Comparison of ENCODE assay signal across 9 mouse cellular contexts in the genomic region with DNA sequence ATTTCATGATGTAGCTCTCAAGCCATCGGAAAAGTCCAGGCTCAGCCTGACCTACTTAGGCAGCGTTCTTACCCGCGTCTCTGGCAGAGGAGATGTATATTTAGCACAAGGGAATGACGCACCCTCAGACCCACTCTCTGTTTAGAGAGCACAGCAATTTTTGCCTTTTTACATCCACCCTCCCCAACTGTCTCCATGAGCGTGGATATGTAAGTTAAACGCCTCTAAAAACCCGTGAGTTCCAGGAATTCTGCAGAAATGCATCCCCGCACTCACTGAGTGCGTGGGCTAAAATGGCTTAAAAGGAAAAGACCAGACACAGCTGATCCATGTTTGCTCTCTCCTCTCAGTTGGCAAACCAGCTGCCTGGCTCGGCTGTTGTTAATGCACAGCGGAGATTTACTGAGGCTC.
DNase-seq lines count a peak whose midpoint lies in the region; ATAC-seq and TF ChIP-seq lines count a peak whose summit lies in the region.
"Had no signal": no experiment of that assay in that cellular context is flagged by ENCODE, and none has a peak within 500 bp of the region (broad histone marks: within the 10 kb centered on the region; RNA-seq: fewer than 3 reads in every experiment).

No protein-coding gene starts in this region.

- peak; percentile 72 for ATAC-seq in heart, postnatal 0 days (ENCODE audit: insufficient read depth, low read depth)

- H3K4me1 ChIP-seq in heart, postnatal 0 days (ENCODE audit: control insufficient read depth, insufficient read depth): 0 out of 2 replicates have a peak, but pooled peaks cover 9% of the 10 kb centered on the region

- peak overlapping the region; percentile 62 for H3K4me3 ChIP-seq in gastrocnemius, adult 2 months
- H3K4me3 ChIP-seq in heart, postnatal 0 days (ENCODE audit: low read depth, low read length): no peak overlapping the region
- H3K4me3 ChIP-seq in myocyte: no peak overlapping the region

- WGBS in heart, postnatal 0 days: 50% methylated on average over 12 of the region's 12 CpGs

- no peaks in the 10 kb centered on the region for H3K9me3 ChIP-seq in heart, postnatal 0 days (replicated peaks; ENCODE audit: control insufficient read depth, low read length)

- no peaks in the 10 kb centered on the region for H3K27me3 ChIP-seq in heart, postnatal 0 days (ENCODE audit: control insufficient read depth, insufficient read depth, low read length)
- peaks cover 11% of the 10 kb centered on the region for H3K27me3 ChIP-seq in myocyte (ENCODE audit: control insufficient read depth, insufficient read depth, insufficient read length)
- H3K27me3 ChIP-seq: CH12.LX had no signal

- no peak overlapping the region for H3K9ac ChIP-seq in heart, postnatal 0 days (replicated peaks; ENCODE audit: low read depth, low read length)

- H3K4me2 ChIP-seq in heart, postnatal 0 days (ENCODE audit: low read depth, low read length): peak overlapping the region; percentile 20; the same call in 1 of the 2 replicates
- H3K4me2 ChIP-seq in myocyte (ENCODE audit: low read depth): peak overlapping the region; percentile 15

- TF ChIP-seq POLR2A in myocyte (IDR thresholded peaks at IDR 0.05; ENCODE audit: insufficient read length, low read depth): no peak

- peak; percentile 34 for DNase-seq in gastrocnemius, adult 2 months
- no peak for DNase-seq in gastrocnemius, adult 18-20 months (ENCODE audit: low spot score)
- peak; percentile 96 for DNase-seq in brain, adult 2 months (ENCODE audit: low read depth, low spot score)
- peak; percentile 64 for DNase-seq in heart, postnatal 0 days (ENCODE audit: low spot score)
- no peak for DNase-seq in thymus, postnatal 14 days
- DNase-seq in cerebellum, adult 11 months: no peak
- no peak for DNase-seq in spleen, adult 18-20 months

- TF ChIP-seq CTCF in gastrocnemius, adult 2 months (IDR thresholded peaks at IDR 0.05): no peak
- TF ChIP-seq CTCF in heart, postnatal 0 days (IDR thresholded peaks at IDR 0.05; ENCODE audit: low read depth): no peak

- H3K27ac ChIP-seq in gastrocnemius, adult 2 months: peak overlapping the region; percentile 68
- H3K27ac ChIP-seq in heart, postnatal 0 days (ENCODE audit: low read depth): 0 out of 2 replicates have a peak overlapping the region, but pooled peaks have one; percentile 15

- H3K36me3 ChIP-seq in heart, postnatal 0 days (replicated peaks; ENCODE audit: control insufficient read depth, insufficient read depth, low read length): no peaks in the 10 kb centered on the region
- H3K36me3 ChIP-seq in myocyte (ENCODE audit: control insufficient read depth, insufficient read depth): no peaks in the 10 kb centered on the region

- intact Hi-C loops in gastrocnemius, adult 2 months (cut with DNase I): loop anchor here (10.0 kb wide), 1 partner anchor 112 kb away; no protein-coding TSS in a partner anchor

- no peaks in the 10 kb centered on the region for H3K79me2 ChIP-seq in myocyte (ENCODE audit: control insufficient read depth, insufficient read depth)

- no peak for TF ChIP-seq EP300 in heart, postnatal 0 days (IDR thresholded peaks at IDR 0.05; ENCODE audit: low read depth)

- H3ac ChIP-seq in myocyte (ENCODE audit: control insufficient read depth, insufficient read length): no peak overlapping the region

TF ChIP-seq in myocyte, 11 proteins besides CTCF, POLR2A, EP300 and RAD21:
- TF ChIP-seq CEBPB (IDR thresholded peaks at IDR 0.05; ENCODE audit: insufficient read depth, poor library complexity, severe bottlenecking) (no peak), MYOG (IDR thresholded peaks at IDR 0.05; ENCODE audit: control insufficient read depth in 1 of 3, insufficient read depth in 1 of 3, insufficient read length in 2 of 3, low read depth in 2 of 3) (no peak), TCF12 (IDR thresholded peaks at IDR 0.05; ENCODE audit: insufficient read depth, poor library complexity, severe bottlenecking) (no peak), TCF3 (IDR thresholded peaks at IDR 0.05; ENCODE audit: insufficient read length, low read depth) (no peak), E2F4 (IDR thresholded peaks at IDR 0.05; ENCODE audit: insufficient read depth) (no peak), USF1 (IDR thresholded peaks at IDR 0.05; ENCODE audit: low read depth) (no peak), POLR2AphosphoS2 (IDR thresholded peaks at IDR 0.05; ENCODE audit: insufficient read length, low read depth) (no peak), MAX (IDR thresholded peaks at IDR 0.05; ENCODE audit: low read depth) (no peak), MYOD1 (IDR thresholded peaks at IDR 0.05; ENCODE audit: control insufficient read depth in 1 of 3, insufficient read length in 2 of 3, low read depth in 2 of 3) (no peak), REST (IDR thresholded peaks at IDR 0.05; ENCODE audit: insufficient read depth, insufficient read length) (no peak), SRF (IDR thresholded peaks at IDR 0.05; ENCODE audit: control insufficient read depth, insufficient read length, low read depth) (no peak)

Comparison
In these comparisons a context has a peak if more than half of its experiments do, and no peak if none do; other contexts are left out.
1. DNase-seq: peak in gastrocnemius, adult 2 months (single experiment), brain, adult 2 months (single experiment) and heart, postnatal 0 days (single experiment); none in gastrocnemius, adult 18-20 months (single experiment), thymus, postnatal 14 days (single experiment), cerebellum, adult 11 months (single experiment) and spleen, adult 18-20 months (0 of 2).